Mouse (Mus musculus): ENCODE results near the gene Dnah10. TPM values are rescaled to one million over a fixed set of nuclear protein-coding genes. Genes with fewer than 3 reads are reported as not detected.
A peak's percentile ranks its signal among the peaks of the same experiment; 100 is the strongest.

Gene Dnah10
- polyA plus RNA-seq, 1 experiment: 16.2 TPM

- Histone ChIP-seq H3K27ac (ENCODE audit: control insufficient read depth, insufficient read depth, low read depth, low read length) (no peak overlapping the region), H3K36me3 (ENCODE audit: control insufficient read depth, insufficient read depth, low read length) (no peaks in the 10 kb centered on the region; the same call in 1 of the 2 replicates), H3K4me1 (ENCODE audit: control insufficient read depth, insufficient read depth, low read length) (peaks cover 3% of the 10 kb centered on the region; the same call in 1 of the 2 replicates), H3K27me3 (ENCODE audit: control insufficient read depth, insufficient read depth, low read length) (no peaks in the 10 kb centered on the region), H3K4me3 (ENCODE audit: control insufficient read depth, low read depth, low read length) (no peak overlapping the region)
- TF ChIP-seq CTCF (IDR thresholded peaks at IDR 0.05; ENCODE audit: control insufficient read depth, insufficient read depth, insufficient replicate concordance, low read depth, low read length) (no peak), POLR2A (IDR thresholded peaks at IDR 0.05; ENCODE audit: control insufficient read depth, low read depth, low read length) (no peak)
Observed at GRCm38 (mm10) chr5:124733961-124734360, 9.1 kb downstream of the Dnah10 start.

GRCm38 (mm10) chr5:124741898-124742599 is 17.2 kb downstream of the Dnah10 start:
- Histone ChIP-seq H3K27ac (ENCODE audit: control insufficient read depth, insufficient read depth, low read depth, low read length) (no peak overlapping the region), H3K4me3 (ENCODE audit: control insufficient read depth, low read depth, low read length) (no peak overlapping the region), H3K27me3 (ENCODE audit: control insufficient read depth, insufficient read depth, low read length) (no peaks in the 10 kb centered on the region), H3K36me3 (ENCODE audit: control insufficient read depth, insufficient read depth, low read length) (no peaks in the 10 kb centered on the region), H3K4me1 (ENCODE audit: control insufficient read depth, insufficient read depth, low read length) (no peaks in the 10 kb centered on the region)
- TF ChIP-seq POLR2A (IDR thresholded peaks at IDR 0.05; ENCODE audit: control insufficient read depth, low read depth, low read length) (no peak), CTCF (IDR thresholded peaks at IDR 0.05; ENCODE audit: control insufficient read depth, insufficient read depth, insufficient replicate concordance, low read depth, low read length) (peak; percentile 34; the same call in 1 of the 2 replicates)

GRCm38 (mm10) chr5:124743841-124744240 is 19.0 kb downstream of the Dnah10 start:
- Histone ChIP-seq H3K27ac (ENCODE audit: control insufficient read depth, insufficient read depth, low read depth, low read length) (no peak overlapping the region), H3K27me3 (ENCODE audit: control insufficient read depth, insufficient read depth, low read length) (no peaks in the 10 kb centered on the region), H3K4me3 (ENCODE audit: control insufficient read depth, low read depth, low read length) (no peak overlapping the region), H3K36me3 (ENCODE audit: control insufficient read depth, insufficient read depth, low read length) (no peaks in the 10 kb centered on the region), H3K4me1 (ENCODE audit: control insufficient read depth, insufficient read depth, low read length) (no peaks in the 10 kb centered on the region)
- no peak for TF ChIP-seq POLR2A (IDR thresholded peaks at IDR 0.05; ENCODE audit: control insufficient read depth, low read depth, low read length)
- TF ChIP-seq CTCF (IDR thresholded peaks at IDR 0.05; ENCODE audit: control insufficient read depth, insufficient read depth, insufficient replicate concordance, low read depth, low read length): no peak

- TF ChIP-seq CTCF (IDR thresholded peaks at IDR 0.05; ENCODE audit: control insufficient read depth, insufficient read depth, insufficient replicate concordance, low read depth, low read length) (no peak), POLR2A (IDR thresholded peaks at IDR 0.05; ENCODE audit: control insufficient read depth, low read depth, low read length) (no peak)
- H3K27me3 ChIP-seq (ENCODE audit: control insufficient read depth, insufficient read depth, low read length): no peaks in the 10 kb centered on the region
- H3K4me3 ChIP-seq (ENCODE audit: control insufficient read depth, low read depth, low read length): no peak overlapping the region
- no peaks in the 10 kb centered on the region for H3K36me3 ChIP-seq (ENCODE audit: control insufficient read depth, insufficient read depth, low read length)
- H3K27ac ChIP-seq (ENCODE audit: control insufficient read depth, insufficient read depth, low read depth, low read length): no peak overlapping the region
- no peaks in the 10 kb centered on the region for H3K4me1 ChIP-seq (ENCODE audit: control insufficient read depth, insufficient read depth, low read length)
Observed at GRCm38 (mm10) chr5:124746220-124746619, 21.3 kb downstream of the Dnah10 start.

- H3K27ac ChIP-seq (ENCODE audit: control insufficient read depth, insufficient read depth, low read depth, low read length): no peak overlapping the region
- H3K27me3 ChIP-seq (ENCODE audit: control insufficient read depth, insufficient read depth, low read length): no peaks in the 10 kb centered on the region
- TF ChIP-seq POLR2A (IDR thresholded peaks at IDR 0.05; ENCODE audit: control insufficient read depth, low read depth, low read length) (no peak), CTCF (IDR thresholded peaks at IDR 0.05; ENCODE audit: control insufficient read depth, insufficient read depth, insufficient replicate concordance, low read depth, low read length) (no peak)
- no peaks in the 10 kb centered on the region for H3K4me1 ChIP-seq (ENCODE audit: control insufficient read depth, insufficient read depth, low read length)
- H3K36me3 ChIP-seq (ENCODE audit: control insufficient read depth, insufficient read depth, low read length): no peaks in the 10 kb centered on the region
- no peak overlapping the region for H3K4me3 ChIP-seq (ENCODE audit: control insufficient read depth, low read depth, low read length)
Observed at GRCm38 (mm10) chr5:124748296-124748695, 23.4 kb downstream of the Dnah10 start.

- no peak overlapping the region for H3K27ac ChIP-seq (ENCODE audit: control insufficient read depth, insufficient read depth, low read depth, low read length)
- no peaks in the 10 kb centered on the region for H3K36me3 ChIP-seq (ENCODE audit: control insufficient read depth, insufficient read depth, low read length)
- TF ChIP-seq CTCF (IDR thresholded peaks at IDR 0.05; ENCODE audit: control insufficient read depth, insufficient read depth, insufficient replicate concordance, low read depth, low read length): no peak
- no peak for TF ChIP-seq POLR2A (IDR thresholded peaks at IDR 0.05; ENCODE audit: control insufficient read depth, low read depth, low read length)
- no peaks in the 10 kb centered on the region for H3K4me1 ChIP-seq (ENCODE audit: control insufficient read depth, insufficient read depth, low read length)
- no peaks in the 10 kb centered on the region for H3K27me3 ChIP-seq (ENCODE audit: control insufficient read depth, insufficient read depth, low read length)
- no peak overlapping the region for H3K4me3 ChIP-seq (ENCODE audit: control insufficient read depth, low read depth, low read length)
Observed at GRCm38 (mm10) chr5:124751656-124752055, 26.8 kb downstream of the Dnah10 start.

GRCm38 (mm10) chr5:124761011-124761410 is 36.1 kb downstream of the Dnah10 start:
- Histone ChIP-seq H3K4me3 (ENCODE audit: control insufficient read depth, low read depth, low read length) (no peak overlapping the region), H3K4me1 (ENCODE audit: control insufficient read depth, insufficient read depth, low read length) (no peaks in the 10 kb centered on the region), H3K27me3 (ENCODE audit: control insufficient read depth, insufficient read depth, low read length) (no peaks in the 10 kb centered on the region), H3K27ac (ENCODE audit: control insufficient read depth, insufficient read depth, low read depth, low read length) (no peak overlapping the region), H3K36me3 (ENCODE audit: control insufficient read depth, insufficient read depth, low read length) (no peaks in the 10 kb centered on the region; the same call in 1 of the 2 replicates)
- TF ChIP-seq CTCF (IDR thresholded peaks at IDR 0.05; ENCODE audit: control insufficient read depth, insufficient read depth, insufficient replicate concordance, low read depth, low read length) (peak; percentile 35; the same call in 1 of the 2 replicates), POLR2A (IDR thresholded peaks at IDR 0.05; ENCODE audit: control insufficient read depth, low read depth, low read length) (no peak)
